Mouse (Mus musculus): ENCODE measurements around the gene Rarg.

- TF ChIP-seq POLR2A (IDR thresholded peaks at IDR 0.05; ENCODE audit: low read depth, low read length) (no peak), CTCF (conservative IDR thresholded peaks at IDR 0.05; ENCODE audit: insufficient read depth, insufficient read length, low read depth, low read length) (no peak)
Measured at GRCm38 (mm10) chr15:102256431-102257201, 701 bp downstream of the Rarg start.

Data from kidney, adult 2 months (tissue).